Mouse (Mus musculus): ENCODE measurements around the gene Axl. TPM values are rescaled to one million over a fixed set of nuclear protein-coding genes. Genes with fewer than 3 reads are reported as not detected.

Axl gene
- total RNA-seq, 1 experiment from 2014 or later = 16.9 TPM

DNA sequence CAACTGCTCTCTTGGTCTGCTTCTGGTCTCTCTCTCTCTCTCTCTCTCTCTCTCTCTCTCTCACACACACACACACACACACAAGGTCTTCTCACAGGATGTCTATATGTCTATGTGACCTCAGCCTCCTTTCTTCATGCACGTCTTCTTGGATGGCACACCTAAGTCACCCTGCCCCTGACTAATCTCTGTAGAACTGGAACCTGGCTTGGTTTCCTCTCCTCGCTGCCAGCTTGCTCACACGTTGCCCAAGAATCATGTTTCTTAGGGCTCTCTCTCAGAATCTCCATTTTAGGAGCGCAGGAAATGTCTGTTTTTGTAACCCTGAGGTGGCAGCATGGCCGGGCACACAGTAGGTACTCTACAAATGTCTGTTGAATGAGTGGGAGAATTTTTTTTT, 8.5 kb downstream of the Axl start:
- ATAC-seq (replicated peaks in 1 of 2; ENCODE audit: insufficient read depth in 1 of 2, low FRiP score in 2 of 2, low TSS enrichment in 1 of 2, low read depth in 1 of 2, poor library complexity in 2 of 2, severe bottlenecking in 2 of 2) = no peak

DNA sequence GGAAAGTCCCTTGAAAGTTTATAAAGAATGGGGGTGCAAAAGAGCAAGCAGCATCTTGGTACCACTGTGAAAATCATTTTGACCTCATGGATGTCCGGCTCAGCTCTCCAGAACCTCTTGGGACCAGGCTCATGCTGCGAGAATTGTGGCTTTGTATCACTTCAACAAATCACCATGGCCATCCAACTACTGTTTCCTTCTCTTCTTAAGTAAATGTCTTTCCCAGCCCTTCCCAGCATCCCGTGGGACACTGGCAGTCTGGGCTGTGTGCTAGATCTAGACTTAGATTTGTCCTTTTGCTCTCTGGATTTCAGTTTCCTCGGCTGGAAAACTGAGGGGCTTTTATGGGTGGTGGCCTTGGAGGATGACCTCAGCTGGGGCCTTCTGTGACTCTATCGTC, 20.3 kb downstream of the Axl start:
- no peak for ATAC-seq (replicated peaks in 1 of 2; ENCODE audit: insufficient read depth in 1 of 2, low FRiP score in 2 of 2, low TSS enrichment in 1 of 2, low read depth in 1 of 2, poor library complexity in 2 of 2, severe bottlenecking in 2 of 2)

GRCm38 (mm10) chr7:25766108-25766507, 22.4 kb downstream of the Axl start:
- ATAC-seq (replicated peaks in 1 of 2; ENCODE audit: insufficient read depth in 1 of 2, low FRiP score in 2 of 2, low TSS enrichment in 1 of 2, low read depth in 1 of 2, poor library complexity in 2 of 2, severe bottlenecking in 2 of 2) = no peak

- ATAC-seq (replicated peaks in 1 of 2; ENCODE audit: insufficient read depth in 1 of 2, low FRiP score in 2 of 2, low TSS enrichment in 1 of 2, low read depth in 1 of 2, poor library complexity in 2 of 2, severe bottlenecking in 2 of 2) = peak; percentile 28 to 49; a peak in 2 of 4 replicates
These were observed 24.3 kb downstream of the Axl start for GRCm38 (mm10) chr7:25764221-25764620.

GRCm38 (mm10) chr7:25763678-25764077, 24.8 kb downstream of the Axl start:
- ATAC-seq (replicated peaks in 1 of 2; ENCODE audit: insufficient read depth in 1 of 2, low FRiP score in 2 of 2, low TSS enrichment in 1 of 2, low read depth in 1 of 2, poor library complexity in 2 of 2, severe bottlenecking in 2 of 2) = no peak

- ATAC-seq (replicated peaks in 1 of 2; ENCODE audit: insufficient read depth in 1 of 2, low FRiP score in 2 of 2, low TSS enrichment in 1 of 2, low read depth in 1 of 2, poor library complexity in 2 of 2, severe bottlenecking in 2 of 2) = no peak
These were observed 27.2 kb downstream of the Axl start for GRCm38 (mm10) chr7:25761354-25761753.

DNA sequence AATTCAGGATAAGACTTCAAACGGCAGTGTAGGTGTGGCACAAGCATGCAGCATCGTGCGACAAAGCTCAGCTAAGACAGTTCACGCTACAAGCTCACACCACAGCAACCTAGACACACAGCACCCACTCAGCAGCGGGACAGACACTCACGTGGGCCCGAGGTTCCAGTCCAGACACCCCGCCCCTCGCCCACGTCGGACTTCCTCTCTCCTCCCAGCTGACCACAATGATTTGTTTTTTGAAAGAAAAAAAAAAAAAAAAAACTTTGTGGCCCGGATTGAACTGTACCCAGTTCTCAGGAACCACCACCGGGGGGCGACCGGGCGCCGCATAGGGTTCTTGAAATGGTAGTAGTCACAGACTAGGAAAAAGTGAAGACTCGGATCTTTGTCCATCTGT, 32.5 kb downstream of the Axl start:
- peak; percentile 69 to 79 for ATAC-seq (replicated peaks in 1 of 2; ENCODE audit: insufficient read depth in 1 of 2, low FRiP score in 2 of 2, low TSS enrichment in 1 of 2, low read depth in 1 of 2, poor library complexity in 2 of 2, severe bottlenecking in 2 of 2)

GRCm38 (mm10) chr7:25755468-25755833, 33.1 kb downstream of the Axl start:
- peak; percentile 15 to 43; a peak in 3 of 4 replicates for ATAC-seq (replicated peaks in 1 of 2; ENCODE audit: insufficient read depth in 1 of 2, low FRiP score in 2 of 2, low TSS enrichment in 1 of 2, low read depth in 1 of 2, poor library complexity in 2 of 2, severe bottlenecking in 2 of 2)

DNA sequence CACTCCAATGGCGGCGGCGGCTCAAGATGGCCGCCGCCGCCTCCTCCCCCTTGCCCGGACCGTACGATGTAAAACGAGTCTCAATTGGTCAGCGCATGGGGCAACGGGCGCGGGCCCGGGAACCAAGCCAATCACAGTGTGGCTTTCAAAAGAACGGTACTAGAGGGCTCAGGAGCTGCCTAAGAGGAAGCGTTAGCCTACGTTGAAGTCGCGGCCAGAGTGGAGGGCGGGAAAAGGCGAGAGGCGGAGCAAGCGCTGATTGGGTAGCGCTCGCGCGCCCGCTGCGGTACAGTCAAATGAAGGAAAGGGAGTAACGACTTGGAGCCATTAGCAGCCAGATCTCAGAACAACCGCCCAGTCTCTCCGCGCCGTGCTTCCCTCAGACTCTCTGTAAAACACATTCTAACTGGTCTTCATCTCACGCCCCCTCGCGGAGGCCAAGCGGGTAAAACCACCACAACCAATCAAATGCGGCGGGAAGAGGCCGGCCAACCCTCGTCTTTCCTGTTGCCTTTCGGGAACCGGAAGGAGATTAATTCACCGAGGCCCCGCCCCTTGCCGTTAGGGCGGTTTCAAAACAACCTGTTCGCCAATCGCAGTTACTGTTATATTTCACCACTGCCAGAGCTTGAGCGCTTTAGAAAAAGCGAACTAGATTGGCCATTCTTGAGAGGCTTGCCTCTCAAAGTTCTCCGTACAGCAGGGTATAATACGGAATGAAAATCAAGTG, 33.6 kb downstream of the Axl start, which contains the start of gene Hnrnpul1:
Gene Hnrnpul1 (minus strand): TSS at position 20 of the 730 bp plus-strand sequence.
- peak; percentile 71 to 74 for ATAC-seq (replicated peaks in 1 of 2; ENCODE audit: insufficient read depth in 1 of 2, low FRiP score in 2 of 2, low TSS enrichment in 1 of 2, low read depth in 1 of 2, poor library complexity in 2 of 2, severe bottlenecking in 2 of 2)

- ATAC-seq (replicated peaks in 1 of 2; ENCODE audit: insufficient read depth in 1 of 2, low FRiP score in 2 of 2, low TSS enrichment in 1 of 2, low read depth in 1 of 2, poor library complexity in 2 of 2, severe bottlenecking in 2 of 2) = no peak; a peak in 1 of 4 replicates
These were observed 34.1 kb downstream of the Axl start for GRCm38 (mm10) chr7:25754439-25754737.

DNA sequence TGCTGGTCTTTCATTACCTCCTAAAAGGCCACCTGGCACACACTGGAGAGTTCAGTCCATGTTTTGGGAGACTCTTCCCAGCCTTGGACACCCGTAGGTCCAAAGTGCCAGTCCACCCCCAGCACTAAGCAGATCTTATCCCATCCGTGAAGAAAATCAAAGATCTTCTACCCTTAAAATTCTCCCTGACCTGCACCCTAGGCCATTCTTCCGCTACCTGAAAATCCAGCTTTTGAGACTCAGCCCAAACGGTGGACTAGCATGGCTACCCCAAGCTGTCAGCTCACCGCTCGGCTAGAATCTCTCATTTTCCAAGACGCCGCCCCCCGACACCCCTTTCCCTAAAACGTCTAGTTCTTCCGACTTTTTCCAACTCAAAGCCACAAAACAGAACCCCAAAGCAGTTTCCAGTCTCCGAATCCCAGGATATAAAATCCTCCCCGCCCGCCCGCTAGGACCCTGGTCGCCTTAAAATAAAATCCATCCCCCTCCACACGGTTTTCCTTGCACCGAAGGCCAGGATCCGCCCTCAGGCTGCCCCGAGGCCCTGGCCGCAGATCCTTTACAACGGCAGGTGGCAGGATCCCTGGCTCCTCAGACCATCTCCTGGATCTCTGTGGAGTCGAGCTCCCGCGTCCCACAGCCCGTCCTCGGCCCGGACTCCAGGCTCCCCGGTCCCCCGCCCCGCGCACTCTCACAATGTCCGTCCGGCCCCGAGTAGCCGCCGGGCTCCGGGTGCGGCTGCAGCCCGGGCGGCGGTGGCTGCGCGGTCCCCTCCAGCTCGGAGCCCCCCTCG, 34.7 kb downstream of the Axl start:
- ATAC-seq (replicated peaks in 1 of 2; ENCODE audit: insufficient read depth in 1 of 2, low FRiP score in 2 of 2, low TSS enrichment in 1 of 2, low read depth in 1 of 2, poor library complexity in 2 of 2, severe bottlenecking in 2 of 2) = no peak

- no peak for ATAC-seq (replicated peaks in 1 of 2; ENCODE audit: insufficient read depth in 1 of 2, low FRiP score in 2 of 2, low TSS enrichment in 1 of 2, low read depth in 1 of 2, poor library complexity in 2 of 2, severe bottlenecking in 2 of 2)
These were observed 35.4 kb downstream of the Axl start for GRCm38 (mm10) chr7:25753076-25753475.

DNA sequence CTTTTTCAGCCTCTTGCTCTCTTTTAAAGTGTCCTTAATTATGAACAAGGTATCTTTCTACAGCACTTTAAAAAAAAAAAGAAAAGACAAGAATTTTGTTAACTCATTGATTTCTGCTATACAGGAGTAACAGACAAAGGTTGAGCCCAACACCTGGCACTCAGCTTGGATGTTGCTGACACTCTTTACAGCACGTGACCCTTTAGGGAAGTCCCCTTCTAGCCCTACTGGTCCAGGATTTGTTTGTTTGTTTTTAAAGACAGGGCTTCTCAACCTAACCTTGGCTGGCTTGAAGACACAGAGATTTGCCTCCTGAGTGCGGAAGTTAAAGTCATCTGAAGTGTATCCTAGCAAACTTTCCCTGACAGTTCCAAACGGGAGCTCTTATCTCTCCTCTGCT, 41.7 kb downstream of the Axl start:
- ATAC-seq (replicated peaks in 1 of 2; ENCODE audit: insufficient read depth in 1 of 2, low FRiP score in 2 of 2, low TSS enrichment in 1 of 2, low read depth in 1 of 2, poor library complexity in 2 of 2, severe bottlenecking in 2 of 2) = no peak

GRCm38 (mm10) chr7:25738277-25738676, 50.2 kb downstream of the Axl start:
- ATAC-seq (replicated peaks in 1 of 2; ENCODE audit: insufficient read depth in 1 of 2, low FRiP score in 2 of 2, low TSS enrichment in 1 of 2, low read depth in 1 of 2, poor library complexity in 2 of 2, severe bottlenecking in 2 of 2) = no peak

- ATAC-seq (replicated peaks in 1 of 2; ENCODE audit: insufficient read depth in 1 of 2, low FRiP score in 2 of 2, low TSS enrichment in 1 of 2, low read depth in 1 of 2, poor library complexity in 2 of 2, severe bottlenecking in 2 of 2) = no peak
These were observed 51.6 kb downstream of the Axl start for GRCm38 (mm10) chr7:25736920-25737319.

- no peak for ATAC-seq (replicated peaks in 1 of 2; ENCODE audit: insufficient read depth in 1 of 2, low FRiP score in 2 of 2, low TSS enrichment in 1 of 2, low read depth in 1 of 2, poor library complexity in 2 of 2, severe bottlenecking in 2 of 2)
These were observed 53.5 kb downstream of the Axl start for GRCm38 (mm10) chr7:25734991-25735390.

- ATAC-seq (replicated peaks in 1 of 2; ENCODE audit: insufficient read depth in 1 of 2, low FRiP score in 2 of 2, low TSS enrichment in 1 of 2, low read depth in 1 of 2, poor library complexity in 2 of 2, severe bottlenecking in 2 of 2) = peak; percentile 49 to 51
These were observed 57.0 kb downstream of the Axl start for GRCm38 (mm10) chr7:25731294-25732055.

- ATAC-seq (replicated peaks in 1 of 2; ENCODE audit: insufficient read depth in 1 of 2, low FRiP score in 2 of 2, low TSS enrichment in 1 of 2, low read depth in 1 of 2, poor library complexity in 2 of 2, severe bottlenecking in 2 of 2) = no peak
These were observed 58.6 kb downstream of the Axl start for GRCm38 (mm10) chr7:25729862-25730261.
